In genomic region chr5:133925184-133925900, GRCm38 (mm10) we compare ENCODE assay signal across 11 mouse cellular contexts.
DNase-seq lines count a peak whose midpoint lies in the region; ATAC-seq and TF ChIP-seq lines count a peak whose summit lies in the region.
"Had no signal": no experiment of that assay in that cellular context is flagged by ENCODE, and none has a peak within 500 bp of the region (broad histone marks: within the 10 kb centered on the region; RNA-seq: fewer than 3 reads in every experiment).

No protein-coding gene starts in this region.

- WGBS in thymus, adult 2 months = 46% methylated on average over 5 of the region's 5 CpGs
- WGBS in kidney, adult 2 months = 17% methylated on average over 5 of the region's 5 CpGs

- DNase-seq in embryo, embryonic 11 days = peak; percentile 3
- DNase-seq in embryo, embryonic 9.5 days (ENCODE audit: extremely low spot score) = no peak
- peak; percentile 36 for DNase-seq in left cerebral cortex, postnatal 4 days
- DNase-seq in thymus, adult 2 months = no peak
- DNase-seq in kidney, adult 2 months = no peak
- DNase-seq in yolk sac, embryonic 10.5 days (ENCODE audit: low spot score) = no peak
- DNase-seq: heart, adult 18-20 months had no signal

- H3K4me3 ChIP-seq in thymus, adult 2 months (ENCODE audit: control insufficient read depth, insufficient read depth, low read length) = no peak overlapping the region
- H3K4me3 ChIP-seq in kidney, adult 2 months (ENCODE audit: insufficient read depth, low read depth, low read length) = no peak overlapping the region
- H3K4me3 ChIP-seq: limb, embryonic 12.5 days; stomach, embryonic 15.5 days had no signal

- no peak overlapping the region for H3K27ac ChIP-seq in thymus, adult 2 months (ENCODE audit: control insufficient read depth, insufficient read depth, low read length)
- no peak overlapping the region for H3K27ac ChIP-seq in kidney, adult 2 months (ENCODE audit: insufficient read depth, low read depth, low read length)
- H3K27ac ChIP-seq: limb, embryonic 12.5 days; stomach, embryonic 15.5 days had no signal

- no peaks in the 10 kb centered on the region for H3K36me3 ChIP-seq in thymus, adult 2 months (ENCODE audit: control insufficient read depth, insufficient read depth, low read length)
- H3K36me3 ChIP-seq in kidney, adult 2 months (ENCODE audit: control insufficient read depth, insufficient read depth, low read length) = no peaks in the 10 kb centered on the region
- H3K36me3 ChIP-seq: limb, embryonic 12.5 days; stomach, embryonic 15.5 days had no signal

- no peaks in the 10 kb centered on the region for H3K27me3 ChIP-seq in thymus, adult 2 months (ENCODE audit: control insufficient read depth, insufficient read depth, low read length)
- no peaks in the 10 kb centered on the region; the same call in 1 of the 2 replicates for H3K27me3 ChIP-seq in kidney, adult 2 months (replicated peaks; ENCODE audit: control insufficient read depth, insufficient read depth, low read length)
- H3K27me3 ChIP-seq: limb, embryonic 12.5 days; stomach, embryonic 15.5 days had no signal

- H3K4me1 ChIP-seq in thymus, adult 2 months (replicated peaks; ENCODE audit: control insufficient read depth, insufficient read depth, low read length) = no peaks in the 10 kb centered on the region
- H3K4me1 ChIP-seq in kidney, adult 2 months (ENCODE audit: control insufficient read depth, insufficient read depth, low read length) = no peaks in the 10 kb centered on the region
- H3K4me1 ChIP-seq: limb, embryonic 12.5 days; stomach, embryonic 15.5 days had no signal

- intact Hi-C loops in left cerebral cortex, postnatal 4 days (cut with DNase I) = no loop called here

- peak; percentile 92 for ATAC-seq in cerebellum, adult (ENCODE audit: insufficient number of reproducible peaks, low FRiP score, low TSS enrichment)
- ATAC-seq in frontal cortex, adult (ENCODE audit: low TSS enrichment) = peak; percentile 62

- no peak for TF ChIP-seq CTCF in thymus, adult 2 months (IDR thresholded peaks at IDR 0.05; ENCODE audit: borderline replicate concordance, control insufficient read depth, extremely low read depth, insufficient read depth, low read length, poor library complexity)
- TF ChIP-seq CTCF in kidney, adult 2 months (conservative IDR thresholded peaks at IDR 0.05; ENCODE audit: insufficient read depth, insufficient read length, low read depth, low read length) = no peak

- no peak for TF ChIP-seq POLR2A in thymus, adult 2 months (IDR thresholded peaks at IDR 0.05; ENCODE audit: control insufficient read depth, extremely low read depth, insufficient read depth, low read length, poor library complexity)
- TF ChIP-seq POLR2A in kidney, adult 2 months (IDR thresholded peaks at IDR 0.05; ENCODE audit: low read depth, low read length) = no peak

Comparison
In these comparisons a context has a peak if more than half of its experiments do, and no peak if none do; other contexts are left out.
1. DNase-seq: peak in embryo, embryonic 11 days (single experiment) and left cerebral cortex, postnatal 4 days (single experiment); none in embryo, embryonic 9.5 days (single experiment), thymus, adult 2 months (single experiment), kidney, adult 2 months (single experiment) and yolk sac, embryonic 10.5 days (single experiment).